Mouse (Mus musculus) spleen, adult 10 weeks (tissue): ENCODE results near the gene March2. TPM values are rescaled to one million over a fixed set of nuclear protein-coding genes. Genes with fewer than 3 reads are reported as not detected.

Experiments
- polyA plus RNA-seq: library from polyadenylated mRNA; stranded (reverse); fragments of 350-450 nt; fragmentation: Illumina TruSeq; extraction: RNeasy Lipid Tissue Mini Kit (QIAGEN cat#74804); gene quantifications from one replicate; pipeline ENCODE4 v1.2.3, GENCODE M21; 2015; ENCODE audit warnings: low replicate concordance; ENCODE audit not compliant: insufficient read depth

The March2 gene
- polyA plus RNA-seq = 102 TPM

GRCm38 (mm10) chr17:33718384-33718881, at the start of gene March2:
Gene March2 (minus strand): TSS chr17:33718670.

GRCm38 (mm10) chr17:33760255-33761165, 42.0 kb upstream of the March2 start, which contains the start of gene Rab11b:
Gene Rab11b (minus strand): TSS chr17:33760530.

GRCm38 (mm10) chr17:33686760-33687159, 31.7 kb downstream of the March2 start, which contains the start of gene Hnrnpm:
Gene Hnrnpm (minus strand): TSS chr17:33686860.

GRCm38 (mm10) chr17:33637516-33638276, 80.8 kb downstream of the March2 start, which contains the start of gene Pram1:
Gene Pram1 (plus strand): TSS chr17:33638056.

Other genes starting within 250 kb of the March2 start
- 51.5 TPM for gene Adamts10, start 194.5 kb downstream of the March2 start, polyA plus RNA-seq
- gene Myo1f, start 163.0 kb downstream of the March2 start, polyA plus RNA-seq = 35.7 TPM
- 21.6 TPM for gene Zfp414, start 89.6 kb downstream of the March2 start, polyA plus RNA-seq
- 6.4 TPM for gene Pram1, start 80.6 kb downstream of the March2 start, polyA plus RNA-seq
- 386 TPM for gene Hnrnpm, start 31.8 kb downstream of the March2 start, polyA plus RNA-seq
- gene Rab11b, start 41.9 kb upstream of the March2 start, polyA plus RNA-seq = 65.7 TPM
- gene Angptl4, start 63.2 kb upstream of the March2 start, polyA plus RNA-seq = 11.1 TPM
- 53.6 TPM for gene Kank3, start 91.8 kb upstream of the March2 start, polyA plus RNA-seq
- 1,152 TPM for gene Rps28, start 105.9 kb upstream of the March2 start, polyA plus RNA-seq
- 55.2 TPM for gene Ndufa7, start 105.9 kb upstream of the March2 start, polyA plus RNA-seq
- gene Cd320, start 124.4 kb upstream of the March2 start, polyA plus RNA-seq = 5.0 TPM
- gene Gm7029, start 155.2 kb upstream of the March2 start, polyA plus RNA-seq = not detected
- gene Kifc1, start 172.0 kb upstream of the March2 start, polyA plus RNA-seq = 5.8 TPM
- gene Platr17, start 186.5 kb upstream of the March2 start, polyA plus RNA-seq = 1.5 TPM
- gene Daxx, start 190.7 kb upstream of the March2 start, polyA plus RNA-seq = 39.7 TPM
- 143 TPM for gene Tapbp, start 197.2 kb upstream of the March2 start, polyA plus RNA-seq
- 10.6 TPM for gene Zbtb22, start 197.2 kb upstream of the March2 start, polyA plus RNA-seq
- 55.9 TPM for gene Rgl2, start 210.9 kb upstream of the March2 start, polyA plus RNA-seq
- gene Pfdn6, start 221.7 kb upstream of the March2 start, polyA plus RNA-seq = 50.2 TPM
- gene Wdr46, start 222.0 kb upstream of the March2 start, polyA plus RNA-seq = 6.0 TPM
- 4.4 TPM for gene B3galt4, start 232.8 kb upstream of the March2 start, polyA plus RNA-seq
- 28.2 TPM for gene Vps52, start 237.1 kb upstream of the March2 start, polyA plus RNA-seq
- 1,734 TPM for gene Rps18, start 237.3 kb upstream of the March2 start, polyA plus RNA-seq